Mouse (Mus musculus) bone marrow macrophage, adult 2 months (primary cell): ENCODE measurements around the gene Mad1l1.

Experiments
- CTCF ChIP-seq: IDR thresholded peaks from 2 replicates; pipeline ENCODE4 v1.5.1; 2012; ENCODE audit warnings: low read depth, mild to moderate bottlenecking, low read length, moderate library complexity
- POLR2A ChIP-seq: IDR thresholded peaks from 2 replicates; pipeline ENCODE4 v1.6.1; 2012; ENCODE audit warnings: mild to moderate bottlenecking, low read depth, low read length, borderline replicate concordance

DNA sequence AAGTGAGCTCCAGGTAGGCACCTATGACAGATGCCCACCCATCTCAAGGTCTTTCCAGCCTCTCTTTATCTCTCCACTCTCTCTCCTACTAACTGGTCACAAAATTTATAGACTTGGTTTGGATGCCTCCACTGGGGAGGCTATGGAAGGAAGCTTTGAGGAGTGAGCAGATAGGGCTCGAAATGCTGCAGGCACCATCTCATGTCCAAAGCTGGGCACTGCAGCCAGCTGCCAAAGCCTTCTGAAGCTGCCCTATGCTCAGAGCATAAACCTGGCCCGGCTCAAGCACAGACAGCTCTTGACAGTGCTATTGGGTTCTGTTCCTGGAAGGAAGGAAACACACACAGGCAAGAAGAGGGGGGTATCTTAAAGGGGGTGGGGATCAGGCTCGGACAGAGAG lies 71.0 kb downstream of the Mad1l1 start:
- TF ChIP-seq CTCF (no peak), POLR2A (no peak)
